Mouse (Mus musculus) ES-E14 (cell line): ENCODE results near the gene Baz2b. TPM values are rescaled to one million over a fixed set of nuclear protein-coding genes. Genes with fewer than 3 reads are reported as not detected.

ENCODE experiments used
- DNase-seq: peaks from one replicate; pipeline ENCODE4 v3.0.0-alpha.2; 2013; ENCODE audit warnings: low read depth, low spot score
- H3K27ac ChIP-seq: 2 replicates; pipeline ENCODE4 v1.5.1; 2012; ENCODE audit warnings: low read depth, mild to moderate bottlenecking, low read length, moderate library complexity, mixed read lengths; ENCODE audit not compliant: poor library complexity, insufficient read depth, severe bottlenecking
- H3K36me3 ChIP-seq: 2 replicates; pipeline ENCODE4 v1.6.1; 2012; ENCODE audit warnings: mild to moderate bottlenecking, low read length, moderate library complexity, mixed read lengths; ENCODE audit not compliant: control insufficient read depth, poor library complexity, insufficient read depth, severe bottlenecking
- H3K4me1 ChIP-seq, 2 experiments: fragments of 150-350 bp in 1 of 2; sonication (generic) in 1 of 2; 2 replicates each; pipeline ENCODE4 v1.6.1; 2012; ENCODE audit warnings: low read length in 2 of 2, mild to moderate bottlenecking in 1 of 2, mixed read lengths in 1 of 2; ENCODE audit not compliant: control insufficient read depth in 2 of 2, insufficient read depth in 2 of 2, poor library complexity in 1 of 2
- H3K4me3 ChIP-seq, 2 experiments: fragments of 150-350 bp in 1 of 2; sonication (generic) in 1 of 2; 2 replicates each; pipeline ENCODE4 v1.5.1; 2012; ENCODE audit warnings: low read length in 2 of 2, low read depth in 1 of 2, mild to moderate bottlenecking in 1 of 2, mixed read lengths in 1 of 2; ENCODE audit not compliant: insufficient read depth in 1 of 2, poor library complexity in 1 of 2, severe bottlenecking in 1 of 2
- H3K9ac ChIP-seq: 2 replicates; pipeline ENCODE4 v1.6.1; 2012; ENCODE audit warnings: low read depth, mild to moderate bottlenecking, low read length, mixed read lengths; ENCODE audit not compliant: poor library complexity, insufficient read depth, severe bottlenecking
- H3K9me3 ChIP-seq: fragments of 150-350 bp; sonication (generic); 2 replicates; pipeline ENCODE4 v1.6.1; 2012; ENCODE audit warnings: low read depth, mild to moderate bottlenecking, low read length; ENCODE audit not compliant: control insufficient read depth, insufficient read depth
- CHD2 ChIP-seq: IDR thresholded peaks from 2 replicates; pipeline ENCODE4 v1.6.1; 2014; ENCODE audit warnings: mild to moderate bottlenecking, low read depth, low read length, inconsistent platforms
- HCFC1 ChIP-seq: IDR thresholded peaks from 2 replicates; pipeline ENCODE4 v1.6.1; 2012; ENCODE audit warnings: low read length, inconsistent platforms, borderline replicate concordance; ENCODE audit not compliant: insufficient read depth
- MAFK ChIP-seq: IDR thresholded peaks from 2 replicates; pipeline ENCODE4 v1.6.1; 2014; ENCODE audit warnings: mild to moderate bottlenecking, low read depth, low read length, inconsistent platforms; ENCODE audit not compliant: insufficient read depth
- ZC3H11A ChIP-seq: IDR thresholded peaks from 2 replicates; pipeline ENCODE4 v1.6.1; 2012; ENCODE audit warnings: low read depth, mild to moderate bottlenecking, inconsistent platforms, low read length, borderline replicate concordance
- ZNF384 ChIP-seq: IDR thresholded peaks from 2 replicates; pipeline ENCODE4 v1.6.1; 2012; ENCODE audit warnings: low read depth, low read length, inconsistent platforms
- in situ Hi-C, 2 experiments: fragments of 600-800 bp; cut with MboI; formaldehyde crosslinking; loops; one replicate each; pipeline ENCODE4 v1.15.1; 2025; ENCODE audit warnings: low sequenced_read_pairs in 2 of 2, inconsistent platforms in 1 of 2; ENCODE audit not compliant: unreplicated experiment in 2 of 2
- total RNA-seq: library from RNA; depleted of rRNA; stranded (reverse); fragments of 300-350 nt; gene quantifications from 2 replicates; pipeline ENCODE4 v1.2.3, GENCODE M21; 2012

Baz2b gene
- total RNA-seq, 1 experiment: 22.0 TPM

DNA sequence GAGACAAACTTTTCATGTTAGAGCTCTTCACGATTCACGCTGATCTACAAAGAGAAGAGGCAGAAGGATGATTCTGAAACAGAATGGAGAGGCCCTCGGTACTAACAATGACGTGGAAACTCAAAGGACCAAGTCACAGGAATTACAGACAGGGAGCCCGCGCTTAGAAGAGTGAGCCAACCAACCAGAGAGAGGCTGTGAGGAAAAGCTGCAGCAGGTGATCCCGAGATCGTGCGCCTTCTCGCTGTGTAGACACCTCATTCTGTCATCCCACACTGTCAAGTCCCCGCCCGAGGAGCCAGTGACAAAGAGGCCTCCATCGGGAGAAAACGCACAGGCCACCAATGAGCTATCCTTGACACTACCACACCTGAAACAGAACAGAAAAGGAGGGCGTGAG lies 333.2 kb downstream of the Baz2b start:
- H3K9ac ChIP-seq: no peak overlapping the region
- peaks cover 0 to 2% of the 10 kb centered on the region in 2 experiments; a peak in 2 of 4 replicates for H3K4me1 ChIP-seq
- no peak overlapping the region for H3K27ac ChIP-seq
- no peak for DNase-seq
- no peaks in the 10 kb centered on the region; the same call in 1 of the 2 replicates for H3K36me3 ChIP-seq
- H3K4me3 ChIP-seq: no peak overlapping the region
- in situ Hi-C loops: no loop called here
- no peaks in the 10 kb centered on the region for H3K9me3 ChIP-seq
- TF ChIP-seq CHD2 (no peak), ZC3H11A (no peak), ZNF384 (no peak), MAFK (no peak), HCFC1 (no peak)

- in situ Hi-C loops: no loop called here
- H3K27ac ChIP-seq: no peak overlapping the region
- no peak for TF ChIP-seq MAFK
- TF ChIP-seq CHD2: no peak
- TF ChIP-seq ZNF384: no peak
- no peak for TF ChIP-seq HCFC1
- no peak for TF ChIP-seq ZC3H11A
- H3K9ac ChIP-seq: no peak overlapping the region
- H3K4me1 ChIP-seq: peaks cover 0 to 1% of the 10 kb centered on the region in 2 experiments; a peak in 1 of 4 replicates
- no peak for DNase-seq
- no peaks in the 10 kb centered on the region for H3K9me3 ChIP-seq
- no peak overlapping the region for H3K4me3 ChIP-seq
- H3K36me3 ChIP-seq: no peaks in the 10 kb centered on the region; the same call in 1 of the 2 replicates
Measured at GRCm38 (mm10) chr2:59870526-59870925, 339.1 kb downstream of the Baz2b start.

DNA sequence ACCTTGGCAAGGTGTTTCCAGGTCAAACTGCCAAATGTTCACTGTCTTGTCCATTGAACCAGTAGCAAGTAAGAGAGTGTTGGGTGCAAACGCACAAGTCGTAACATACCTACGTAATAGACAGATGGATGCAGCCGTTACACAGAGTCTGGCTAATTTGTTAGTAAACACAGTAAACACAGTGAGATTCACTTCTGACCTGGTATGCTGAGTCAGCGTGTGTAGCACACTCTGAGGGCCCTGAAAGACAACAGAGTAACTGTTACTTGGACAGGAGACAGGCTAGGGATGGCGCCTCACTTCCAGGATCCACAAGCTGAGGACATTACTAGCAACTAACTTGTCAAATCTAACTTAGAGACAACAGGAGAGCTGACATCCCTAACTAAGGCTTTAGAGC lies 347.0 kb downstream of the Baz2b start:
- DNase-seq: no peak
- Histone ChIP-seq H3K4me1 (peaks cover 0 to 1% of the 10 kb centered on the region in 2 experiments; a peak in 1 of 4 replicates), H3K9me3 (no peaks in the 10 kb centered on the region), H3K9ac (no peak overlapping the region), H3K4me3 (no peak overlapping the region), H3K36me3 (peaks cover 4% of the 10 kb centered on the region; the same call in 1 of the 2 replicates), H3K27ac (no peak overlapping the region)
- in situ Hi-C loops: no loop called here
- TF ChIP-seq MAFK (peak; percentile 67), ZNF384 (no peak), ZC3H11A (no peak)

GRCm38 (mm10) chr2:59854363-59854762 lies 355.3 kb downstream of the Baz2b start:
- no peak for DNase-seq
- in situ Hi-C loops: no loop called here
- peaks cover 4% of the 10 kb centered on the region; the same call in 1 of the 2 replicates for H3K36me3 ChIP-seq
- peaks cover 0 to 4% of the 10 kb centered on the region in 2 experiments; a peak in 1 of 4 replicates for H3K4me1 ChIP-seq
- no peak for TF ChIP-seq ZNF384
- no peak for TF ChIP-seq MAFK
- TF ChIP-seq HCFC1: no peak
- no peak for TF ChIP-seq CHD2
- TF ChIP-seq ZC3H11A: no peak
- H3K27ac ChIP-seq: no peak overlapping the region
- H3K4me3 ChIP-seq: no peak overlapping the region
- H3K9ac ChIP-seq: no peak overlapping the region
- no peaks in the 10 kb centered on the region for H3K9me3 ChIP-seq

DNA sequence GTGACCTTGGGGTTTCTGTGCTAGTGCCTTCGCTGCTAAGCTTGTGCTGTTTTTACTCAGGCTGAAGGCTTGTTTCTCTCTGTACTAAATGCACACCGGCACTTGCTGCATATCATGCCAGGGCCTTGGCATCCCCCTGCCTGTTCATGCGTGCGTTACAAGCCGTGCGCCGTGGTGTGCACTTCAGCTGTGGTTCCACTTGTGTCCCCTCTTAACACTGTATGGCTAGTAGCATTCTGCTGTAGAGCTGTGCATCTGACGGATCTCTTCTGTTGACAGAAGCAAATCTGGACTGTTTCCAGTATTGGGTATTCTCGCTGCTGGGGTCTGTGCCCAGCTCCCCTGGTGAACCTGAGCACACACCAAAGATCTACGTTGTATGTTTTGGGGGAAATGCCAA lies 356.1 kb downstream of the Baz2b start:
- peaks cover 0 to 4% of the 10 kb centered on the region in 2 experiments; a peak in 1 of 4 replicates for H3K4me1 ChIP-seq
- DNase-seq: no peak
- TF ChIP-seq ZC3H11A (no peak), CHD2 (no peak), ZNF384 (no peak), HCFC1 (no peak), MAFK (no peak)
- H3K27ac ChIP-seq: no peak overlapping the region
- in situ Hi-C loops: no loop called here
- H3K36me3 ChIP-seq: peaks cover 4% of the 10 kb centered on the region; the same call in 1 of the 2 replicates
- no peak overlapping the region for H3K9ac ChIP-seq
- no peaks in the 10 kb centered on the region for H3K9me3 ChIP-seq
- no peak overlapping the region for H3K4me3 ChIP-seq
